10 mouse cellular contexts compared by ENCODE assay signal in genomic region chr17:31138398-31138797, GRCm38 (mm10). TPM values are rescaled to one million over a fixed set of nuclear protein-coding genes. Genes with fewer than 3 reads are reported as not detected.
DNase-seq lines count a peak whose midpoint lies in the region; ATAC-seq and TF ChIP-seq lines count a peak whose summit lies in the region.
"Had no signal": no experiment of that assay in that cellular context is flagged by ENCODE, and none has a peak within 500 bp of the region (broad histone marks: within the 10 kb centered on the region; RNA-seq: fewer than 3 reads in every experiment).

No protein-coding gene starts in this region.

- TF ChIP-seq CTCF in heart, postnatal 0 days (IDR thresholded peaks at IDR 0.05; ENCODE audit: low read depth): peak; percentile 88
- TF ChIP-seq CTCF in kidney, postnatal 0 days (IDR thresholded peaks at IDR 0.05; ENCODE audit: low read depth): peak; percentile 87

- no peaks in the 10 kb centered on the region for H3K4me1 ChIP-seq in heart, postnatal 0 days (ENCODE audit: control insufficient read depth, insufficient read depth)
- H3K4me1 ChIP-seq in embryonic facial prominence, embryonic 10.5 days: peaks cover 14% of the 10 kb centered on the region; the same call in 1 of the 2 replicates
- H3K4me1 ChIP-seq in kidney, postnatal 0 days (replicated peaks; ENCODE audit: insufficient read depth, low read length): no peaks in the 10 kb centered on the region
- H3K4me1 ChIP-seq: limb, embryonic 15.5 days had no signal

- no peak overlapping the region for H3K4me3 ChIP-seq in heart, postnatal 0 days (ENCODE audit: low read depth, low read length)
- H3K4me3 ChIP-seq in embryonic facial prominence, embryonic 10.5 days: no peak overlapping the region
- no peak overlapping the region for H3K4me3 ChIP-seq in kidney, postnatal 0 days (replicated peaks; ENCODE audit: low read depth, low read length)
- H3K4me3 ChIP-seq: limb, embryonic 15.5 days had no signal

- intact Hi-C loops in heart, postnatal 25 days (cut with DNase I): loop anchor here (2.0 to 5.0 kb wide), 3 partner anchors 48 to 204 kb away; no protein-coding TSS in a partner anchor

- no peak overlapping the region for H3K9ac ChIP-seq in heart, postnatal 0 days (replicated peaks; ENCODE audit: low read depth, low read length)
- H3K9ac ChIP-seq in kidney, postnatal 0 days (ENCODE audit: low read depth, low read length): no peak overlapping the region
- H3K9ac ChIP-seq: limb, embryonic 15.5 days had no signal

- ATAC-seq in heart, postnatal 0 days (ENCODE audit: insufficient read depth, low read depth): no peak; the same call in 1 of the 2 replicates
- ATAC-seq in kidney, postnatal 0 days (replicated peaks; ENCODE audit: low FRiP score, low read depth): no peak

- no peaks in the 10 kb centered on the region for H3K36me3 ChIP-seq in heart, postnatal 0 days (replicated peaks; ENCODE audit: control insufficient read depth, insufficient read depth, low read length)
- no peaks in the 10 kb centered on the region for H3K36me3 ChIP-seq in embryonic facial prominence, embryonic 10.5 days (replicated peaks)
- H3K36me3 ChIP-seq in kidney, postnatal 0 days (ENCODE audit: insufficient read depth, low read length): no peaks in the 10 kb centered on the region
- no peaks in the 10 kb centered on the region for H3K36me3 ChIP-seq in splenic B cell, adult 2 months (ENCODE audit: control insufficient read depth, insufficient read depth, low read length, poor library complexity, severe bottlenecking)
- H3K36me3 ChIP-seq: limb, embryonic 15.5 days had no signal

- no peaks in the 10 kb centered on the region for H3K27me3 ChIP-seq in heart, postnatal 0 days (ENCODE audit: control insufficient read depth, insufficient read depth, low read length)
- no peaks in the 10 kb centered on the region for H3K27me3 ChIP-seq in embryonic facial prominence, embryonic 10.5 days (replicated peaks; ENCODE audit: low read depth, poor library complexity, severe bottlenecking)
- no peaks in the 10 kb centered on the region for H3K27me3 ChIP-seq in kidney, postnatal 0 days (ENCODE audit: insufficient read depth, low read length)
- no peaks in the 10 kb centered on the region for H3K27me3 ChIP-seq in splenic B cell, adult 2 months (ENCODE audit: control insufficient read depth, insufficient read depth, low read length, poor library complexity, severe bottlenecking)
- H3K27me3 ChIP-seq: limb, embryonic 15.5 days had no signal

- no peaks in the 10 kb centered on the region for H3K9me3 ChIP-seq in heart, postnatal 0 days (replicated peaks; ENCODE audit: control insufficient read depth, low read length)
- H3K9me3 ChIP-seq in embryonic facial prominence, embryonic 10.5 days: no peaks in the 10 kb centered on the region
- no peaks in the 10 kb centered on the region for H3K9me3 ChIP-seq in kidney, postnatal 0 days (replicated peaks; ENCODE audit: low read length)
- H3K9me3 ChIP-seq: limb, embryonic 15.5 days had no signal

- WGBS in heart, postnatal 0 days: 16% methylated on average over 5 of the region's 5 CpGs
- 18% methylated on average over 5 of the region's 5 CpGs for WGBS in embryonic facial prominence, embryonic 10.5 days
- WGBS in kidney, postnatal 0 days: 11% methylated on average over 5 of the region's 5 CpGs

- DNase-seq in heart, postnatal 0 days (ENCODE audit: low spot score): peak; percentile 59
- no peak for DNase-seq in heart, postnatal 25 days (ENCODE audit: low spot score)
- peak; percentile 75 for DNase-seq in CD4-positive helper T cell, adult 2 months (ENCODE audit: low read depth, low spot score)
- peak; percentile 50 for DNase-seq in adrenal gland, postnatal 25 days
- DNase-seq in embryonic facial prominence, embryonic 10.5 days (ENCODE audit: low spot score): peak; percentile 58
- DNase-seq in kidney, postnatal 0 days (ENCODE audit: low spot score): peak; percentile 83
- DNase-seq in lung, postnatal 36 days: peak; percentile 70
- peak; percentile 81 for DNase-seq in splenic B cell, adult 2 months (ENCODE audit: low read depth, low spot score)

- no peak overlapping the region for H3K4me2 ChIP-seq in heart, postnatal 0 days (ENCODE audit: low read depth, low read length)
- H3K4me2 ChIP-seq in kidney, postnatal 0 days (ENCODE audit: low read length): no peak overlapping the region
- H3K4me2 ChIP-seq: limb, embryonic 15.5 days had no signal

- H3K27ac ChIP-seq in heart, postnatal 0 days (ENCODE audit: low read depth): no peak overlapping the region
- H3K27ac ChIP-seq in embryonic facial prominence, embryonic 10.5 days (replicated peaks): no peak overlapping the region
- no peak overlapping the region for H3K27ac ChIP-seq in kidney, postnatal 0 days
- H3K27ac ChIP-seq: limb, embryonic 15.5 days had no signal

- TF ChIP-seq EP300 in heart, postnatal 0 days (IDR thresholded peaks at IDR 0.05; ENCODE audit: low read depth): no peak

RNA-seq across cellular contexts. Expression of gene Tff2, which starts 5.7 kb away (rescaled TPM):
- not detected in 2 replicates for total RNA-seq in heart, postnatal 0 days (2014; rRNA removed; ENCODE audit: low replicate concordance)
- 2.9 TPM in 1 of 2 replicates, not detected in the other for polyA plus RNA-seq in heart, postnatal 0 days (2015; fragmentation: Nextera tagmentation; extraction: Ambion mirVana)
- not detected for total RNA-seq in heart, postnatal 25 days (2021)
- not detected in 2 replicates for total RNA-seq in adrenal gland, postnatal 25 days (2021)
- polyA plus RNA-seq in embryonic facial prominence, embryonic 10.5 days (2016; fragmentation: Nextera tagmentation; extraction: Ambion mirVana): not detected in 2 replicates
- polyA plus RNA-seq in kidney, postnatal 0 days (2015; fragmentation: Nextera tagmentation; extraction: Ambion mirVana): 4.9 and 7.7 TPM in 2 replicates
- polyA plus RNA-seq: limb, embryonic 15.5 days had no signal

RNA-seq across cellular contexts. Expression of gene Tff3, which starts 9.0 kb away (rescaled TPM):
- total RNA-seq in heart, postnatal 0 days (2014; rRNA removed; ENCODE audit: low replicate concordance): not detected in 2 replicates
- not detected in 2 replicates for polyA plus RNA-seq in heart, postnatal 0 days (2015; fragmentation: Nextera tagmentation; extraction: Ambion mirVana)
- not detected for total RNA-seq in heart, postnatal 25 days (2021)
- total RNA-seq in adrenal gland, postnatal 25 days (2021): not detected in 2 replicates
- polyA plus RNA-seq in embryonic facial prominence, embryonic 10.5 days (2016; fragmentation: Nextera tagmentation; extraction: Ambion mirVana): not detected in 2 replicates
- 0.52 and 1.1 TPM in 2 replicates for polyA plus RNA-seq in kidney, postnatal 0 days (2015; fragmentation: Nextera tagmentation; extraction: Ambion mirVana)
- total RNA-seq: adrenal gland, postnatal 4 days had no signal

RNA-seq across cellular contexts. Expression of gene Tff1, which starts 26.7 kb away (rescaled TPM):
- total RNA-seq in heart, postnatal 0 days (2014; rRNA removed; ENCODE audit: low replicate concordance): not detected in 2 replicates
- not detected in 2 replicates for polyA plus RNA-seq in heart, postnatal 0 days (2015; fragmentation: Nextera tagmentation; extraction: Ambion mirVana)
- total RNA-seq in heart, postnatal 25 days (2021): not detected
- not detected in 2 replicates for total RNA-seq in adrenal gland, postnatal 25 days (2021)
- not detected in 2 replicates for polyA plus RNA-seq in embryonic facial prominence, embryonic 10.5 days (2016; fragmentation: Nextera tagmentation; extraction: Ambion mirVana)
- polyA plus RNA-seq in kidney, postnatal 0 days (2015; fragmentation: Nextera tagmentation; extraction: Ambion mirVana): 0.62 TPM in 1 of 2 replicates, not detected in the other
- total RNA-seq: adrenal gland, postnatal 4 days had no signal
- polyA plus RNA-seq: limb, embryonic 15.5 days had no signal
